Mouse (Mus musculus) v-Abl transformed pro-B cells (cell line): Measurements from ENCODE around the gene H2al2a.

ENCODE experiments used
- in situ Hi-C, 2 experiments: fragments of 400-800 bp; cut with MboI; formaldehyde crosslinking; loops; one replicate each; pipeline ENCODE4 v1.15.1; 2025; ENCODE audit not compliant: unreplicated experiment in 2 of 2

Gene H2al2a

GRCm38 (mm10) chr2:18029656-18030055 is 32.9 kb upstream of the H2al2a start:
- in situ Hi-C loops: loop anchor here (5.0 to 25.0 kb wide), 5 partner anchors 178 to 645 kb away; partner anchors contain the start of genes Bmi1 (in 1 of the 2) and Commd3 (in 1 of the 2)

GRCm38 (mm10) chr2:18028140-18029021 is 31.6 kb upstream of the H2al2a start:
- in situ Hi-C loops: loop anchor here (5.0 to 25.0 kb wide), 5 partner anchors 179 to 646 kb away; partner anchors contain the start of genes Bmi1 (in 1 of the 2) and Commd3 (in 1 of the 2)

DNA sequence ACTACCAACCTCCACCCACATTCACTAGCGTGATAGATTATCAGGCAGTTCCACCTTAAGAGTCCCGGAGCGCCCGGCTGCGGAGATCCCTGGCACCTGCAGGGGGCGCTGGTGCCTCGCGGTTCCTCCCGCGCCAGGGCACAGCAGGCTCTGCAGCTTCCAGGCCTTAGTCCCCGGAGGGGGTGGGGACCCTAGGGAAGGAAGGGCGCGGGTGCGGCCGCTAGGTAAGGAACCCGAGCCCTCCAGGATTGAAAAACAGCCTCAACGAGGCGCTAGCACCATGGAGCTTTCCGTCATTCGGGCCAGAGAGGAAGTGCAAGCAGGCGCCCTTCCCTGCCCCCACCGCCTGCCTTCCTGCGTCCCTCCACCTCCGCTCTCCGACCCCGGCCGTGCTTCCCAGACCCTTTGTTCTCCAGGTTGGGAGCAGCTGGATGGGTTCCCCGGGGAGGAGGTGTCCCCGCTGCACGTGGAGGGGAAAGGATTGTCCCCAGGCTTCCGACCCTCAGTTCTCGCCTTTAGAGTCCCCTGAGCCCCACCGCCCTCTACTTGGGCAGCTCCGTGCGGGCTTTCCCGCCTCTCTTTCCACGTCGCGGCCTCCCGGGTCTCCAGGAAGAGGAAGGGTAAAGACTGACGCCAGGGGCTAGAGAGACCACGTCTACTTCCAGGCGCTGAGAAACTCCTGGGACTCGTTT is 30.8 kb upstream of the H2al2a start:
- in situ Hi-C loops: loop anchor here (5.0 to 25.0 kb wide), 5 partner anchors 180 to 647 kb away; partner anchors contain the start of genes Bmi1 (in 1 of the 2) and Commd3 (in 1 of the 2)

DNA sequence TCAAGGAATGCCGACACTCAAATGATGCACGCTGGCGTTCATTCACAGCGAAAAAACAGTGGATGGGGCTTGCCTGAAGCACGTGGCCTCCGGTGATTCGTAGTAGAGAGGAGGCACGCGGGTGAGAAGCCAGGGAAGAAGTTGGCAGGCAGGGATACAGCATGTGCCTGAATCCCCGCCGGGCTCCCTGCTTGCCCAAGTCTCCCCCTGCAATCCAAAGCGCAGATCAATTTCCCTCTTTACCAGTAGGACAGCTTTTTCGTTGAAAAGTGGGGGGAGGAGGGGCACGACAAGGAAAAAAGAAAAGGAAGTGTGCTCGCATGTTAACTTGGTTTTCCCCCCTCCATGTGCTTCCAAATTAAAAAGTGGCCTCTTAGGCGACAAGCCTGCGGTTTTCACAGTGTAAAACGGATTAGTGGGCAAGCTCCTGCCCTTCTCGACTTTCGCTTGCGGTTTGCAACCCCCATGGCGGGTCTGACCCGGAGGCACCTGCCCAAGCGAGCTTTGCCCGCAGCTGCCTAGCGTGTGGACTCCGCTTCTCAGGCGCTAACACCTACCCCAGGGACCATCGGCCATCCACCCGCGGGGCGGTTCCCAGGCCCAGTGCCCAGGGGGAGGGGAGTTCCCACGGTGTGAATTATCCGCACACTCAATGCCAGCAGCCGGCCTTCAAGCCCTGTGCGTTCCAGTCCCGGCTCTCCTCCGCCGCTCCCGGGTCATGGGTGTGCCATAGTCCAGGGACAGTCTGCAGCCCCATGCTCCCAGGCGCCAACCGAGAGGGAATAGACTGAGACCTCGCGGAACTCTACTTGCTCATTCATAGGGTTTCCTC is 29.6 kb upstream of the H2al2a start:
- in situ Hi-C loops: loop anchor here (5.0 to 25.0 kb wide), 5 partner anchors 181 to 648 kb away; partner anchors contain the start of genes Bmi1 (in 1 of the 2) and Commd3 (in 1 of the 2)

- in situ Hi-C loops: loop anchor here (5.0 to 25.0 kb wide), 5 partner anchors 182 to 649 kb away; partner anchors contain the start of genes Bmi1 (in 1 of the 2) and Commd3 (in 1 of the 2)
Observed at GRCm38 (mm10) chr2:18025781-18026115, 29.0 kb upstream of the H2al2a start.

- in situ Hi-C loops: loop anchor here (5.0 to 25.0 kb wide), 5 partner anchors 182 to 650 kb away; partner anchors contain the start of genes Bmi1 (in 1 of the 2) and Commd3 (in 1 of the 2)
Observed at GRCm38 (mm10) chr2:18025116-18025515, 28.4 kb upstream of the H2al2a start.

DNA sequence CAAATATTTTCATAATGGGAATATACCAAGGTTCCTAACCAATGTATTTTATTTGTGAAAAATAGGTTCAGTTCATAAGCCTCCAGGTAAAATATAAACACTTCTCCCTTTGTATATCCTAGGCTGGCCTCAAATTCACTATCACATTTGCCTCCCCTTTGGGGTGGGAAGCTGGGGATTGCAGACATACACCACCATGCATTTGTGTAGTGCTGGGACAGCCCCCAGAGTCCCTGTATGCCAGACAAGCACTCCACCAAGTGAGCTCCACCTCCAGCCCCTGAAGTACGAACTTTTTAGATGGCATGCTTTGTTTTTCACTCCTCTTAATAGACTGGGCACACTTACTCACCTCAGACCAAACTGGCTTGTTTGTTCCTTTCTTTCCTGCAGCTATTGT is 26.1 kb upstream of the H2al2a start:
- in situ Hi-C loops: loop anchor here (10.0 to 25.0 kb wide), 3 partner anchors 362 to 1264 kb away; partner anchors contain the start of genes Bmi1 (in 1 of the 2) and Commd3 (in 1 of the 2)

DNA sequence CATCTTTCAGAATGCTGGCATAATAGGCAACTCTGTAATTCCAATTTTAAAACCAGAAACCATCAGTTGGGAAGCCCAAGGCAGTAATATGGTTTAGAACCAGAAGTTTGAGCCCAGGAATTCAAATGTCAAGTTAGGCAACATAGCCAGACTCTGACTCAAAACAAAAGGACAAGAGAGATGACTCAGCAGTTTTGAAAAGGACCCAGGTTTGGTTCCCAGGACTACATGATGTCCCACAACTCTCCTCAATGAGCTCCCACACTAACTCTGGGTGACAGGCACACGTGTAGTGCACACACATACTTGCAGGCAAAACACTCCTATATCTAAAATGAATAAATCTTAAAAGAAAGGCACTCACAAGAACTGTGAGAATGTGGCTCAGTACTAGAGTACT is 22.4 kb upstream of the H2al2a start:
- in situ Hi-C loops: loop anchor here in 1 of 2 experiments (25.0 kb wide), 1 partner anchor 1268 kb away; no protein-coding TSS in a partner anchor

- in situ Hi-C loops: loop anchor here in 1 of 2 experiments (25.0 kb wide), 1 partner anchor 1270 kb away; no protein-coding TSS in a partner anchor
Observed at GRCm38 (mm10) chr2:18017321-18017720, 20.6 kb upstream of the H2al2a start.

DNA sequence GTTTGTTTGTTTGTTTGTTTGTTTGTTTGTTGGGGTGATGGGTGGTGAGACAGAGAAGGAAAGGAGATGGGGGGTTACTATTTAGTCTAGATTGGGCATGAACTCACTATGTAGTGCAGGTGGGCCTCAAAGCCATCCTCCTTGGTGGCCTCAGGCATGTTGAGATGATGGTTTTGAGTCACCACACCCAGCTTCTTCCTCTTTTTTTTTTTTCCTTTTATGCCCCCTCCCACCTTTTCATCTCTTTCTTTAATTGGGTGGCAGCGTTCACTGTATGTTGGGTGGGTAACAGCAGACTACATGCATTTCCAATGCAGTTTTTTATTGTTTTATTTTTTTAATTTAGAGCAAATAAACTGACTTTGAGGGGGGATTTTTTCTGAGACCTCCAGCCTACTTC is 19.9 kb upstream of the H2al2a start:
- in situ Hi-C loops: loop anchor here in 1 of 2 experiments (25.0 kb wide), 1 partner anchor 1271 kb away; no protein-coding TSS in a partner anchor

DNA sequence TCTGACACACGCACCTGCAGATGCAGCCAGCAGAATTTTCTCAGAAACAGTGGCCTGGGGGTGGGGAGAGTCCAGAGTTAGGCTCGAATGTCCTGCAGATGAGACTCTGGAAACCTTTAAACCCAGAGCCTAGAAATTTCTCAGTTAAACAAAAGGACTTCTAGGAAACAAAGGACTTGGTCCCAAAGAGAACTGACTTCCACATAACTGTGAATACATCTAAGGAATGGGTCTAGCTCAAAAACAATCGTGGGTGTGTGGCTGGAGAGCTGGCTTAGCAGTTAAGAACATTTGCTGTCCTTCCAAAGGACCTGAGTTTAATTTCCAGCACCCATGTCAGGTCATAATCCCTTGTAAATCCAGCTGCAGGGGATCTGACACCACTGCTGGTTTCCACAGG is 18.8 kb upstream of the H2al2a start:
- in situ Hi-C loops: loop anchor here in 1 of 2 experiments (25.0 kb wide), 1 partner anchor 1272 kb away; no protein-coding TSS in a partner anchor

DNA sequence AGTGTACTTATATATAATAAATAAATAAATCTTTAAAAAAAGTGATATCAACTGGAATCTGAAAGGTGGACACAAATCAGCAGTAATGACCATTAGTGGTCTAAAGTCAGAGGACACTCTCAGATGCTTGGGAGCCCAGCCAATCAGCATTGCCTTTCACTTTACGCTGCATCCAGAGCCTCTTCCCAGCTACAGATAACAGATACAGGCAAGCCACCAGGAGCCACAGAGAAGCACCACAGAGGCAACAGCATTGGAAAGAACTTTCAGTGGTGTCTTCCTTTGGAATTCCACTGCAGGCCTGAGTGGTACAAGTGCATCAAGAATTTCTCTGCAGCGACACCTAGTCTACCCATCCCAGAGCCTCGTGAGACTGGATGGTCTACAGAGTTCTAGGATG is 16.1 kb upstream of the H2al2a start:
- in situ Hi-C loops: loop anchor here in 1 of 2 experiments (25.0 kb wide), 1 partner anchor 1274 kb away; no protein-coding TSS in a partner anchor

- in situ Hi-C loops: loop anchor here in 1 of 2 experiments (25.0 kb wide), 1 partner anchor 1276 kb away; no protein-coding TSS in a partner anchor
Observed at GRCm38 (mm10) chr2:18011226-18011625, 14.5 kb upstream of the H2al2a start.

DNA sequence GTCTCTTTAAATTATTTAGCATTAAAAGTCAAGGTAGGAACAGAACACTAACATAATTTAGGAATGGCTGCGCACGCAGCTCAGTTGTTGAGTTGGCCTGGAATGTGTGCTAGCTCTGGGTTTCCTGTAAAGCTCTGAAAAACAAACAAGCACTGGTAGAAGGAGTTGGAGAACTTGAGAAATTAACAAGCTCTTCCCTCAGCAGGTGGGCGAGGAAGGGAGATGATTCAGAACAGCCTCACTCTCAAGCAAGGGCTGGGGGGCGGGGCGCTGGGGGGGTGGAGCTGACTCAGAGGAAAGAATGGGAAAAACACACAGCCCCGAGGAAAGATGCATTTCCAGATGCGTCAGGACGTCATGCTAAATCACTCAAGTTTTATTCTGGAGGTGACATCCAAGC is 8.4 kb upstream of the H2al2a start:
- in situ Hi-C loops: loop anchor here in 1 of 2 experiments (25.0 kb wide), 1 partner anchor 1282 kb away; no protein-coding TSS in a partner anchor

- in situ Hi-C loops: loop anchor here in 1 of 2 experiments (25.0 kb wide), 1 partner anchor 1283 kb away; no protein-coding TSS in a partner anchor
Observed at GRCm38 (mm10) chr2:18004286-18004685, 7.5 kb upstream of the H2al2a start.

- in situ Hi-C loops: loop anchor here in 1 of 2 experiments (25.0 kb wide), 1 partner anchor 1285 kb away; no protein-coding TSS in a partner anchor
Observed at GRCm38 (mm10) chr2:18002306-18002705, 5.5 kb upstream of the H2al2a start.

DNA sequence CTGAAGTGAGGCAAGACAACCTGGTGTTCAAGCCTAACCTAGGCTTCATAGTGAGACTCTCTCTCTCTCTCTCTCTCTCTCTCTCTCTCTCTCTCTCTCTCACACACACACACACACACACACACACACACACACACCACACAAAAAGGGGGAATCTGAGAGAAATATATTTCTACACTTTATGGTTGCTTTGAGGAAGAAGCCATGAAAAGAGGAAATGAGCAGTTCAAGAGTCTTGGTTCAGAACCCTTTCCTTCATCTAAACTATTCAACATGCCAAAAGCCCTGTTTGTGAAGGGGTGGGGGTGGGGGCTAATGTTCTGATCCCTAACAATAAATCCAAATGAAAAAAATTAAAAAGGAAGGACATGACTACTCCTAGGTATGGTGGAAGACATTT is 7.2 kb downstream of the H2al2a start:
- in situ Hi-C loops: no loop called here

DNA sequence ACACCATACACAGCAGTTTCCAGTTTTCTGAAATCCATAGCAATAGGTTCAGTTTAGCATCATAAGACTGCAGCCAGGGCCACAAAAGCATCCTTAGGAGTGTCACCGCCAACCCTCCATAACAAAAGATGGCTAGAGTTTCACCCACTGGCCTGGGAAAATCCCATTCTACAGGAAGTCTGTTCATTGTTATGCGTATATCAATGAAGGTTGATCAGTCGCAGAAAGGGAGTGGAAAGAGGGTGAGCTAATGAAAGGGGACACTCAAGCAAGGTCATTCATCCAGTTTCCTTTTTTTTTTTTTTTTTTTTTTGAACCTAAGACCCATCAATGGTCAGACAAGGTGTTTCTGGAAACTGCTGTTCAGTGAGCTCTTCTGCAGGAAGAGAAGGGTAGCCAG is 7.6 kb downstream of the H2al2a start:
- in situ Hi-C loops: no loop called here

DNA sequence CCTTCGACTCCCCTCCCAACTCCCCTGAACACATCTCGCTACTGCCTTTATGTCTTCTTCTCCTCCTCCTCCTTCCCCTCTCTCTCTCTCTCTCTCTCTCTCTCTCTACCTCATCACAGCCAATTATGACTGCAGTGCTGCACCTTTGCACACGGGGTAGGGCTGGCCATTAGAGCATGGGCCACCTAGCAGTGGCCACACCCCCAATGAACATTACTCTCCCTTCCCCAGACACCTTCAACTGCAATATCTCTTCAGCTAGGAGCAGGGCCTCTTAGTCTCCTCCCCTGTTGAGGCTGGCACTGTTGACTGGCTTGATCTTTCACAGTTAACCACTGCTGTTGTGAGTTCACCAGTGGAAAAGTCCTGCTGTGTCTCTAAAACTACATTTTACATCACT is 10.1 kb downstream of the H2al2a start:
- in situ Hi-C loops: no loop called here
